Mouse (Mus musculus): ENCODE data around the gene Gm35549. TPM values are rescaled to one million over a fixed set of nuclear protein-coding genes. Genes with fewer than 3 reads are reported as not detected.
"Not testable (repeated sequence)": the region's sequence is repeated elsewhere in the genome, so short reads cannot be mapped to it uniquely, and the experiment has no call there.

Gene Gm35549
- polyA plus RNA-seq, 1 experiment from 2014 or later = 0.33 TPM

- no peaks in the 10 kb centered on the region for H3K4me1 ChIP-seq (ENCODE audit: insufficient read depth, low read depth, low read length)
- WGBS = 95% methylated on average over 4 of the region's 4 CpGs
- no peak for ATAC-seq
- no peak overlapping the region for H3K4me2 ChIP-seq (replicated peaks; ENCODE audit: low read depth, low read length)
- H3K9ac ChIP-seq (replicated peaks; ENCODE audit: low read depth) = no peak overlapping the region
- peaks cover 20% of the 10 kb centered on the region for H3K9me3 ChIP-seq (ENCODE audit: low read length)
- H3K27ac ChIP-seq (ENCODE audit: low read length) = no peak overlapping the region
- DNase-seq (ENCODE audit: low spot score) = no peak
- H3K36me3 ChIP-seq (ENCODE audit: insufficient read depth, low read length) = peaks cover 75% of the 10 kb centered on the region
- H3K27me3 ChIP-seq (replicated peaks; ENCODE audit: insufficient read depth, low read length) = no peaks in the 10 kb centered on the region
- TF ChIP-seq EP300 (IDR thresholded peaks at IDR 0.05) = no peak
- no peak for TF ChIP-seq CTCF (IDR thresholded peaks at IDR 0.05)
- H3K4me3 ChIP-seq (ENCODE audit: low read depth, low read length) = no peak overlapping the region
Observed at GRCm38 (mm10) chr9:122855617-122856016, 11.8 kb upstream of the Gm35549 start.

- not testable (repeated sequence) for ATAC-seq; H3K27ac ChIP-seq (ENCODE audit: low read length)
Observed at GRCm38 (mm10) chr9:122855141-122855540, 11.3 kb upstream of the Gm35549 start.

GRCm38 (mm10) chr9:122854526-122854925, 10.7 kb upstream of the Gm35549 start:
- no peak overlapping the region for H3K4me2 ChIP-seq (replicated peaks; ENCODE audit: low read depth, low read length)
- TF ChIP-seq EP300 (IDR thresholded peaks at IDR 0.05) = no peak
- TF ChIP-seq CTCF (IDR thresholded peaks at IDR 0.05) = no peak
- DNase-seq (ENCODE audit: low spot score) = no peak
- peaks cover 68% of the 10 kb centered on the region for H3K36me3 ChIP-seq (ENCODE audit: insufficient read depth, low read length)
- H3K27me3 ChIP-seq (replicated peaks; ENCODE audit: insufficient read depth, low read length) = no peaks in the 10 kb centered on the region
- H3K27ac ChIP-seq (ENCODE audit: low read length) = no peak overlapping the region
- H3K9me3 ChIP-seq (ENCODE audit: low read length) = peaks cover 14% of the 10 kb centered on the region; the same call in 1 of the 2 replicates
- no peaks in the 10 kb centered on the region for H3K4me1 ChIP-seq (ENCODE audit: insufficient read depth, low read depth, low read length)
- no peak overlapping the region for H3K9ac ChIP-seq (replicated peaks; ENCODE audit: low read depth)
- H3K4me3 ChIP-seq (ENCODE audit: low read depth, low read length) = no peak overlapping the region
- 96% methylated on average over 7 of the region's 7 CpGs for WGBS
- no peak for ATAC-seq

More at GRCm38 (mm10) chr9:122855141-122855540, 11.3 kb upstream of the Gm35549 start:
- not testable (repeated sequence) for H3K27me3 ChIP-seq (replicated peaks; ENCODE audit: insufficient read depth, low read length); H3K4me3 ChIP-seq (ENCODE audit: low read depth, low read length); H3K4me1 ChIP-seq (ENCODE audit: insufficient read depth, low read depth, low read length); DNase-seq (ENCODE audit: low spot score); H3K4me2 ChIP-seq (replicated peaks; ENCODE audit: low read depth, low read length); H3K9ac ChIP-seq (replicated peaks; ENCODE audit: low read depth)
- 73% methylated on average over 1 of the region's 7 CpGs for WGBS
- Histone ChIP-seq H3K9me3 (ENCODE audit: low read length) (peaks cover 20% of the 10 kb centered on the region), H3K36me3 (ENCODE audit: insufficient read depth, low read length) (peaks cover 74% of the 10 kb centered on the region)

- DNase-seq (ENCODE audit: low spot score); H3K9me3 ChIP-seq (ENCODE audit: low read length); ATAC-seq; H3K4me2 ChIP-seq (replicated peaks; ENCODE audit: low read depth, low read length); H3K4me3 ChIP-seq (ENCODE audit: low read depth, low read length); H3K9ac ChIP-seq (replicated peaks; ENCODE audit: low read depth); H3K27ac ChIP-seq (ENCODE audit: low read length); H3K27me3 ChIP-seq (replicated peaks; ENCODE audit: insufficient read depth, low read length); H3K4me1 ChIP-seq (ENCODE audit: insufficient read depth, low read depth, low read length): not testable (repeated sequence)
- peaks cover 17% of the 10 kb centered on the region for H3K36me3 ChIP-seq (ENCODE audit: insufficient read depth, low read length)
- 66% methylated on average over 7 of the region's 8 CpGs for WGBS
Observed at GRCm38 (mm10) chr9:122847811-122848311, 4.0 kb upstream of the Gm35549 start.

- TF ChIP-seq EP300 (IDR thresholded peaks at IDR 0.05) = no peak
- DNase-seq (ENCODE audit: low spot score) = peak; percentile 21
- peaks cover 2% of the 10 kb centered on the region; the same call in 1 of the 2 replicates for H3K36me3 ChIP-seq (ENCODE audit: insufficient read depth, low read length)
- H3K27ac ChIP-seq (ENCODE audit: low read length) = no peak overlapping the region
- H3K4me1 ChIP-seq (ENCODE audit: insufficient read depth, low read depth, low read length) = no peaks in the 10 kb centered on the region
- no peaks in the 10 kb centered on the region for H3K9me3 ChIP-seq (ENCODE audit: low read length)
- H3K9ac ChIP-seq (replicated peaks; ENCODE audit: low read depth) = no peak overlapping the region
- H3K4me3 ChIP-seq (ENCODE audit: low read depth, low read length) = no peak overlapping the region
- no peaks in the 10 kb centered on the region for H3K27me3 ChIP-seq (replicated peaks; ENCODE audit: insufficient read depth, low read length)
- H3K4me2 ChIP-seq (replicated peaks; ENCODE audit: low read depth, low read length) = no peak overlapping the region
- no peak for ATAC-seq
Observed at GRCm38 (mm10) chr9:122846156-122846555, 2.3 kb upstream of the Gm35549 start.

- Histone ChIP-seq H3K4me3 (ENCODE audit: low read depth, low read length) (no peak overlapping the region), H3K27ac (ENCODE audit: low read length) (no peak overlapping the region), H3K4me1 (ENCODE audit: insufficient read depth, low read depth, low read length) (no peaks in the 10 kb centered on the region), H3K9me3 (ENCODE audit: low read length) (no peaks in the 10 kb centered on the region), H3K36me3 (ENCODE audit: insufficient read depth, low read length) (no peaks in the 10 kb centered on the region; the same call in 1 of the 2 replicates), H3K4me2 (replicated peaks; ENCODE audit: low read depth, low read length) (no peak overlapping the region), H3K9ac (replicated peaks; ENCODE audit: low read depth) (no peak overlapping the region), H3K27me3 (replicated peaks; ENCODE audit: insufficient read depth, low read length) (no peaks in the 10 kb centered on the region)
- WGBS = 78% methylated on average over 3 of the region's 3 CpGs
- DNase-seq (ENCODE audit: low spot score) (no peak), ATAC-seq (no peak)
- TF ChIP-seq CTCF (IDR thresholded peaks at IDR 0.05) = no peak
- no peak for TF ChIP-seq EP300 (IDR thresholded peaks at IDR 0.05)
Observed at GRCm38 (mm10) chr9:122845621-122846020, 1.8 kb upstream of the Gm35549 start.

- no peaks in the 10 kb centered on the region for H3K27me3 ChIP-seq (replicated peaks; ENCODE audit: insufficient read depth, low read length)
- H3K9ac ChIP-seq (replicated peaks; ENCODE audit: low read depth) = no peak overlapping the region
- TF ChIP-seq CTCF (IDR thresholded peaks at IDR 0.05) = peak; percentile 74
- TF ChIP-seq EP300 (IDR thresholded peaks at IDR 0.05) = no peak
- 29% methylated on average over 15 of the region's 16 CpGs for WGBS
- H3K4me2 ChIP-seq (replicated peaks; ENCODE audit: low read depth, low read length) = peak overlapping the region; percentile 31
- ATAC-seq (peak; percentile 92), DNase-seq (ENCODE audit: low spot score) (peak; percentile 85)
- H3K4me1 ChIP-seq (ENCODE audit: insufficient read depth, low read depth, low read length) = no peaks in the 10 kb centered on the region; the same call in 1 of the 2 replicates
- no peak overlapping the region for H3K27ac ChIP-seq (ENCODE audit: low read length)
- H3K36me3 ChIP-seq (ENCODE audit: insufficient read depth, low read length) = 0 out of 2 replicates have a peak, but pooled peaks cover 7% of the 10 kb centered on the region
- H3K4me3 ChIP-seq (ENCODE audit: low read depth, low read length) = no peak overlapping the region
- H3K9me3 ChIP-seq (ENCODE audit: low read length) = no peaks in the 10 kb centered on the region
Observed at GRCm38 (mm10) chr9:122837680-122838079, 6.2 kb downstream of the Gm35549 start.
